In the genomic region with DNA sequence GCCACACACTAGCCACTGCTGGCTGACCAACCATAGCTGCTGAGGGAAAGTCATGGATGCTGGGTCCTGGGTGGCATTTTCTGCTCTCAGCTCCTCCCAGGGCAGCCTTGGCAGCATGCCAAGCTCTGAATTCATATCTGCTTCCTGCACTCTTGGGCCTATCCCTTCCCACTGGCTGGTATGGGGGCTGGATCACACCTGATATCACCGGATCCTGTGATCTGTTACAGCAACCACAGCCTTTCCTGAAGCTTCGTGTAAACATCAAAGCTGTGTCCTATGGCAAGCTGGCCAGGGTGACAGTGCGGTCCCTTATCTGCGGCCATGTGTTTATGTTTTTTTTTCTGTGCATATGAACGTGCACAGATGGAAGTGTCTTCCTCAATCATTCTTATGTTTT, we compare ENCODE assay signal across 8 mouse cellular contexts. TPM values are rescaled to one million over a fixed set of nuclear protein-coding genes. Genes with fewer than 3 reads are reported as not detected.
DNase-seq lines count a peak whose midpoint lies in the region; ATAC-seq and TF ChIP-seq lines count a peak whose summit lies in the region.

No protein-coding gene starts in this region.

- DNase-seq in heart, embryonic 10.5 days (ENCODE audit: low spot score): no peak
- no peak for DNase-seq in heart, postnatal 36 days
- DNase-seq in thymus, adult 2 months: no peak
- no peak for DNase-seq in thymus, postnatal 0 days (ENCODE audit: low spot score)
- DNase-seq in stomach, postnatal 0 days (ENCODE audit: low spot score): peak; percentile 88
- no peak for DNase-seq in adipocyte (ENCODE audit: low spot score)
- DNase-seq in urinary bladder, adult 2 months (ENCODE audit: low spot score): no peak

- intact Hi-C loops in heart, postnatal 36 days (cut with DNase I): loop anchor here (10.0 kb wide), 1 partner anchor 163 kb away; a partner anchor contains a TSS

- no peak for TF ChIP-seq CTCF in thymus, adult 2 months (IDR thresholded peaks at IDR 0.05; ENCODE audit: borderline replicate concordance, control insufficient read depth, extremely low read depth, insufficient read depth, low read length, poor library complexity)
- no peak for TF ChIP-seq CTCF in stomach, postnatal 0 days (IDR thresholded peaks at IDR 0.05; ENCODE audit: low read depth)

- H3K9me3 ChIP-seq in heart, embryonic 10.5 days: no peaks in the 10 kb centered on the region
- no peaks in the 10 kb centered on the region for H3K9me3 ChIP-seq in liver, embryonic 16.5 days (replicated peaks; ENCODE audit: control insufficient read depth, low read length)
- H3K9me3 ChIP-seq in stomach, postnatal 0 days (ENCODE audit: control insufficient read depth, low read length): no peaks in the 10 kb centered on the region

- peak; percentile 75 for ATAC-seq in liver, embryonic 16.5 days (ENCODE audit: low read depth)
- peak; percentile 1; the same call in 1 of the 2 replicates for ATAC-seq in stomach, postnatal 0 days (ENCODE audit: low FRiP score, low TSS enrichment)

- peaks cover 38% of the 10 kb centered on the region for H3K4me1 ChIP-seq in heart, embryonic 10.5 days
- peaks cover 34% of the 10 kb centered on the region for H3K4me1 ChIP-seq in thymus, adult 2 months (replicated peaks; ENCODE audit: control insufficient read depth, insufficient read depth, low read length)
- H3K4me1 ChIP-seq in liver, embryonic 16.5 days (ENCODE audit: control insufficient read depth, low read depth, low read length): peaks cover 58% of the 10 kb centered on the region
- H3K4me1 ChIP-seq in stomach, postnatal 0 days (replicated peaks; ENCODE audit: control insufficient read depth, insufficient read depth): peaks cover 13% of the 10 kb centered on the region

- peak overlapping the region; percentile 59 for H3K9ac ChIP-seq in liver, embryonic 16.5 days (ENCODE audit: low read depth, low read length)
- no peak overlapping the region for H3K9ac ChIP-seq in stomach, postnatal 0 days (ENCODE audit: low read length)

- H3K4me3 ChIP-seq in heart, embryonic 10.5 days: no peak overlapping the region
- H3K4me3 ChIP-seq in thymus, adult 2 months (ENCODE audit: control insufficient read depth, insufficient read depth, low read length): no peak overlapping the region
- peak overlapping the region; percentile 25 for H3K4me3 ChIP-seq in liver, embryonic 16.5 days (ENCODE audit: low read depth, low read length)
- no peak overlapping the region for H3K4me3 ChIP-seq in stomach, postnatal 0 days (ENCODE audit: low read depth, low read length)

- H3K36me3 ChIP-seq in heart, embryonic 10.5 days: peaks cover 15% of the 10 kb centered on the region
- H3K36me3 ChIP-seq in thymus, adult 2 months (ENCODE audit: control insufficient read depth, insufficient read depth, low read length): peaks cover under 1% of the 10 kb centered on the region; the same call in 1 of the 2 replicates
- peaks cover 12% of the 10 kb centered on the region; the same call in 1 of the 2 replicates for H3K36me3 ChIP-seq in liver, embryonic 16.5 days (ENCODE audit: control insufficient read depth, insufficient read depth)
- peaks cover 4% of the 10 kb centered on the region; the same call in 1 of the 2 replicates for H3K36me3 ChIP-seq in stomach, postnatal 0 days (ENCODE audit: control insufficient read depth, insufficient read depth, low read length)

- WGBS in heart, embryonic 10.5 days: 55% methylated on average over 5 of the region's 5 CpGs
- 4% methylated on average over 5 of the region's 5 CpGs for WGBS in thymus, adult 2 months
- WGBS in liver, embryonic 16.5 days (ENCODE audit: insufficient replicate concordance): 11% methylated on average over 5 of the region's 5 CpGs
- 51% methylated on average over 5 of the region's 5 CpGs for WGBS in stomach, postnatal 0 days

- TF ChIP-seq POLR2A in thymus, adult 2 months (IDR thresholded peaks at IDR 0.05; ENCODE audit: control insufficient read depth, extremely low read depth, insufficient read depth, low read length, poor library complexity): no peak

- TF ChIP-seq EP300 in stomach, postnatal 0 days (optimal IDR thresholded peaks at IDR 0.05): no peak

- H3K27ac ChIP-seq in heart, embryonic 10.5 days: peak overlapping the region; percentile 65; the same call in 1 of the 2 replicates
- peak overlapping the region; percentile 6; the same call in 1 of the 2 replicates for H3K27ac ChIP-seq in thymus, adult 2 months (ENCODE audit: control insufficient read depth, insufficient read depth, low read length)
- H3K27ac ChIP-seq in liver, embryonic 16.5 days (ENCODE audit: low read length): peak overlapping the region; percentile 100
- H3K27ac ChIP-seq in stomach, postnatal 0 days (replicated peaks): peak overlapping the region; percentile 30; the same call in 1 of the 2 replicates

- H3K4me2 ChIP-seq in liver, embryonic 16.5 days (ENCODE audit: low read depth, low read length): peak overlapping the region; percentile 46
- no peak overlapping the region for H3K4me2 ChIP-seq in stomach, postnatal 0 days (replicated peaks; ENCODE audit: low read depth)

- H3K27me3 ChIP-seq in heart, embryonic 10.5 days (ENCODE audit: insufficient read depth, poor library complexity, severe bottlenecking): no peaks in the 10 kb centered on the region
- no peaks in the 10 kb centered on the region for H3K27me3 ChIP-seq in thymus, adult 2 months (ENCODE audit: control insufficient read depth, insufficient read depth, low read length)
- H3K27me3 ChIP-seq in liver, embryonic 16.5 days (ENCODE audit: control insufficient read depth, insufficient read depth, low read depth, low read length): no peaks in the 10 kb centered on the region
- H3K27me3 ChIP-seq in stomach, postnatal 0 days (ENCODE audit: control insufficient read depth, insufficient read depth, low read length): no peaks in the 10 kb centered on the region

RNA-seq across cellular contexts. Expression of a gene that starts 2.2 kb away (rescaled TPM):
- polyA plus RNA-seq in heart, embryonic 10.5 days (2016; fragmentation: Nextera tagmentation; extraction: Ambion mirVana): 100 and 105 TPM in 2 replicates
- total RNA-seq in heart, postnatal 36 days (2021): 10 to 100 TPM; 50.3 to 52.2 TPM
- 119 and 123 TPM in 2 replicates for polyA plus RNA-seq in thymus, adult 2 months (2012; rRNA removed)
- polyA plus RNA-seq in thymus, postnatal 0 days (2015; fragmentation: Nextera tagmentation; extraction: Ambion mirVana): 71.3 and 78.7 TPM in 2 replicates
- 46.3 and 48.3 TPM in 2 replicates for polyA plus RNA-seq in liver, embryonic 16.5 days (2015; fragmentation: Nextera tagmentation; extraction: Ambion mirVana)
- 59.4 and 63.0 TPM in 2 replicates for polyA plus RNA-seq in stomach, postnatal 0 days (2015; fragmentation: Nextera tagmentation; extraction: Ambion mirVana)
- polyA plus RNA-seq in urinary bladder, adult 2 months (2012; rRNA removed): 42.9 and 47.4 TPM in 2 replicates

RNA-seq across cellular contexts. Expression of a gene that starts 2.2 kb away (rescaled TPM):
- 2.2 and 3.1 TPM in 2 replicates for polyA plus RNA-seq in heart, embryonic 10.5 days (2016; fragmentation: Nextera tagmentation; extraction: Ambion mirVana)
- 1 to 10 TPM; 1.1 to 2.0 TPM for total RNA-seq in heart, postnatal 36 days (2021)
- polyA plus RNA-seq in thymus, adult 2 months (2012; rRNA removed): 4.1 and 5.3 TPM in 2 replicates
- 2.3 TPM in 2 replicates for polyA plus RNA-seq in thymus, postnatal 0 days (2015; fragmentation: Nextera tagmentation; extraction: Ambion mirVana)
- polyA plus RNA-seq in liver, embryonic 16.5 days (2015; fragmentation: Nextera tagmentation; extraction: Ambion mirVana): 0.54 and 0.55 TPM in 2 replicates
- 1.1 and 1.4 TPM in 2 replicates for polyA plus RNA-seq in stomach, postnatal 0 days (2015; fragmentation: Nextera tagmentation; extraction: Ambion mirVana)
- 3.6 and 3.8 TPM in 2 replicates for polyA plus RNA-seq in urinary bladder, adult 2 months (2012; rRNA removed)

RNA-seq across cellular contexts. Expression of a gene that starts 3.7 kb away (rescaled TPM):
- 105 and 117 TPM in 2 replicates for polyA plus RNA-seq in heart, embryonic 10.5 days (2016; fragmentation: Nextera tagmentation; extraction: Ambion mirVana)
- 10 to 100 TPM; 27.8 to 29.4 TPM for total RNA-seq in heart, postnatal 36 days (2021)
- polyA plus RNA-seq in thymus, adult 2 months (2012; rRNA removed): 181 and 201 TPM in 2 replicates
- polyA plus RNA-seq in thymus, postnatal 0 days (2015; fragmentation: Nextera tagmentation; extraction: Ambion mirVana): 87.1 and 96.9 TPM in 2 replicates
- 128 and 138 TPM in 2 replicates for polyA plus RNA-seq in liver, embryonic 16.5 days (2015; fragmentation: Nextera tagmentation; extraction: Ambion mirVana)
- 51.4 and 51.6 TPM in 2 replicates for polyA plus RNA-seq in stomach, postnatal 0 days (2015; fragmentation: Nextera tagmentation; extraction: Ambion mirVana)
- polyA plus RNA-seq in urinary bladder, adult 2 months (2012; rRNA removed): 34.1 and 34.4 TPM in 2 replicates

RNA-seq across cellular contexts. Expression of a gene that starts 6.8 kb away (rescaled TPM):
- 1.1 and 1.7 TPM in 2 replicates for polyA plus RNA-seq in heart, embryonic 10.5 days (2016; fragmentation: Nextera tagmentation; extraction: Ambion mirVana)
- total RNA-seq in heart, postnatal 36 days (2021): under 1 TPM in 1 of 2 experiments, not detected in 1; 0.62 TPM
- 7.5 and 8.4 TPM in 2 replicates for polyA plus RNA-seq in thymus, adult 2 months (2012; rRNA removed)
- 0.72 and 1.5 TPM in 2 replicates for polyA plus RNA-seq in thymus, postnatal 0 days (2015; fragmentation: Nextera tagmentation; extraction: Ambion mirVana)
- 0.44 and 0.48 TPM in 2 replicates for polyA plus RNA-seq in liver, embryonic 16.5 days (2015; fragmentation: Nextera tagmentation; extraction: Ambion mirVana)
- polyA plus RNA-seq in stomach, postnatal 0 days (2015; fragmentation: Nextera tagmentation; extraction: Ambion mirVana): 0.29 and 0.36 TPM in 2 replicates
- polyA plus RNA-seq in urinary bladder, adult 2 months (2012; rRNA removed): 2.7 and 3.6 TPM in 2 replicates

RNA-seq across cellular contexts. Expression of a gene that starts 10.8 kb away (rescaled TPM):
- 3.4 and 4.0 TPM in 2 replicates for polyA plus RNA-seq in heart, embryonic 10.5 days (2016; fragmentation: Nextera tagmentation; extraction: Ambion mirVana)
- 1 to 10 TPM; 2.2 to 2.4 TPM for total RNA-seq in heart, postnatal 36 days (2021)
- 49.7 and 51.1 TPM in 2 replicates for polyA plus RNA-seq in thymus, adult 2 months (2012; rRNA removed)
- 12.5 and 14.0 TPM in 2 replicates for polyA plus RNA-seq in thymus, postnatal 0 days (2015; fragmentation: Nextera tagmentation; extraction: Ambion mirVana)
- 1.7 and 4.1 TPM in 2 replicates for polyA plus RNA-seq in liver, embryonic 16.5 days (2015; fragmentation: Nextera tagmentation; extraction: Ambion mirVana)
- polyA plus RNA-seq in stomach, postnatal 0 days (2015; fragmentation: Nextera tagmentation; extraction: Ambion mirVana): 205 and 239 TPM in 2 replicates
- 5.0 and 6.9 TPM in 2 replicates for polyA plus RNA-seq in urinary bladder, adult 2 months (2012; rRNA removed)

Comparison
In these comparisons a context has a peak if more than half of its experiments do, and no peak if none do; other contexts are left out.
1. H3K27ac ChIP-seq: peak in every context shown above with its lines; median percentile 100 in liver, embryonic 16.5 days; 65 in heart, embryonic 10.5 days; 30 in stomach, postnatal 0 days; 6 in thymus, adult 2 months.